Mouse (Mus musculus): ENCODE results near the gene Zcchc8. TPM values are rescaled to one million over a fixed set of nuclear protein-coding genes. Genes with fewer than 3 reads are reported as not detected.
"Not testable (repeated sequence)": the region's sequence is repeated elsewhere in the genome, so short reads cannot be mapped to it uniquely, and the experiment has no call there.

The Zcchc8 gene
- polyA plus RNA-seq, 1 experiment from 2014 or later: 70.3 TPM

- Histone ChIP-seq H3K4me1 (ENCODE audit: control insufficient read depth, insufficient read depth, low read length) (no peaks in the 10 kb centered on the region), H3K9ac (ENCODE audit: low read length) (no peak overlapping the region), H3K36me3 (ENCODE audit: control insufficient read depth, insufficient read depth, low read length) (peaks cover 79% of the 10 kb centered on the region), H3K4me2 (ENCODE audit: low read length) (no peak overlapping the region), H3K9me3 (replicated peaks; ENCODE audit: control insufficient read depth, low read length) (no peaks in the 10 kb centered on the region), H3K27me3 (replicated peaks; ENCODE audit: control insufficient read depth, insufficient read depth, low read length) (no peaks in the 10 kb centered on the region), H3K4me3 (ENCODE audit: low read depth, low read length) (no peak overlapping the region), H3K27ac (ENCODE audit: low read depth, low read length) (no peak overlapping the region)
- DNase-seq (ENCODE audit: low spot score) (no peak), ATAC-seq (no peak)
- WGBS: 99% methylated on average over 2 of the region's 2 CpGs
These were observed 10.1 kb upstream of the Zcchc8 start for GRCm38 (mm10) chr5:123730981-123731380.

- not testable (repeated sequence) for H3K4me3 ChIP-seq (ENCODE audit: low read depth, low read length); H3K9me3 ChIP-seq (replicated peaks; ENCODE audit: control insufficient read depth, low read length); ATAC-seq; H3K27me3 ChIP-seq (replicated peaks; ENCODE audit: control insufficient read depth, insufficient read depth, low read length); H3K9ac ChIP-seq (ENCODE audit: low read length); DNase-seq (ENCODE audit: low spot score); H3K4me2 ChIP-seq (ENCODE audit: low read length); H3K27ac ChIP-seq (ENCODE audit: low read depth, low read length)
- H3K4me1 ChIP-seq (ENCODE audit: control insufficient read depth, insufficient read depth, low read length): peaks cover 11% of the 10 kb centered on the region
- H3K36me3 ChIP-seq (ENCODE audit: control insufficient read depth, insufficient read depth, low read length): peaks cover 17% of the 10 kb centered on the region
- WGBS: 87% methylated on average over 7 of the region's 7 CpGs
These were observed 2.9 kb upstream of the Zcchc8 start for GRCm38 (mm10) chr5:123723816-123724215.

- no peak overlapping the region for H3K4me3 ChIP-seq (ENCODE audit: low read depth, low read length)
- DNase-seq (ENCODE audit: low spot score): no peak
- H3K4me2 ChIP-seq (ENCODE audit: low read length): no peak overlapping the region
- 92% methylated on average over 4 of the region's 4 CpGs for WGBS
- ATAC-seq: no peak
- no peaks in the 10 kb centered on the region for H3K27me3 ChIP-seq (replicated peaks; ENCODE audit: control insufficient read depth, insufficient read depth, low read length)
- no peak overlapping the region for H3K27ac ChIP-seq (ENCODE audit: low read depth, low read length)
- H3K4me1 ChIP-seq (ENCODE audit: control insufficient read depth, insufficient read depth, low read length): peaks cover 11% of the 10 kb centered on the region
- H3K36me3 ChIP-seq (ENCODE audit: control insufficient read depth, insufficient read depth, low read length): peaks cover 71% of the 10 kb centered on the region
- H3K9ac ChIP-seq (ENCODE audit: low read length): no peak overlapping the region
- H3K9me3 ChIP-seq (replicated peaks; ENCODE audit: control insufficient read depth, low read length): no peaks in the 10 kb centered on the region
These were observed 6.3 kb downstream of the Zcchc8 start for GRCm38 (mm10) chr5:123714622-123715021.

DNA sequence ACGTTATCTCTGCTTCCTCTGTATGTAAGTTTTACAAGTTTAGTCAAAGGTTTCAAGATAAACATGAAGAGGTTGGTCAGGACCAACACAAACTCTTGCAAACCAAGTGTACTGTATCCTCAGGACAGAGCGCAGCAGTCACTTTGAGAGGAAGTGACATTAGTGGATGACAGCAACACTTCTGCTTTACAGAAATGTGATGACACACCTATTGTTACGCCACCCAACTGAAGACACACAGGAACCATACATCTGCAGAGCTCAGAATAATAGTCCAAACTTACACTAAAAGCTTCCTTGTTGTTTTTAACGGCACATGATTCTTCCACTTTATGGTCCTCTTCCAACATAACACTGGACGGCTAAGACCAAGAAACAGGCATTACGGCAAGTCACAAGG is 7.1 kb downstream of the Zcchc8 start:
- Histone ChIP-seq H3K27me3 (replicated peaks; ENCODE audit: control insufficient read depth, insufficient read depth, low read length) (no peaks in the 10 kb centered on the region), H3K36me3 (ENCODE audit: control insufficient read depth, insufficient read depth, low read length) (peaks cover 79% of the 10 kb centered on the region), H3K4me2 (ENCODE audit: low read length) (no peak overlapping the region), H3K4me1 (ENCODE audit: control insufficient read depth, insufficient read depth, low read length) (peaks cover 3% of the 10 kb centered on the region), H3K9me3 (replicated peaks; ENCODE audit: control insufficient read depth, low read length) (no peaks in the 10 kb centered on the region), H3K9ac (ENCODE audit: low read length) (no peak overlapping the region), H3K27ac (ENCODE audit: low read depth, low read length) (no peak overlapping the region), H3K4me3 (ENCODE audit: low read depth, low read length) (no peak overlapping the region)
- 96% methylated on average over 6 of the region's 6 CpGs for WGBS
- DNase-seq (ENCODE audit: low spot score): no peak
- no peak for ATAC-seq

GRCm38 (mm10) chr5:123709571-123709970 is 11.3 kb downstream of the Zcchc8 start:
- DNase-seq (ENCODE audit: low spot score): no peak
- H3K27me3 ChIP-seq (replicated peaks; ENCODE audit: control insufficient read depth, insufficient read depth, low read length): no peaks in the 10 kb centered on the region
- no peak overlapping the region for H3K9ac ChIP-seq (ENCODE audit: low read length)
- H3K9me3 ChIP-seq (replicated peaks; ENCODE audit: control insufficient read depth, low read length): no peaks in the 10 kb centered on the region
- no peak overlapping the region for H3K4me3 ChIP-seq (ENCODE audit: low read depth, low read length)
- 90% methylated on average over 4 of the region's 4 CpGs for WGBS
- H3K27ac ChIP-seq (ENCODE audit: low read depth, low read length): no peak overlapping the region
- no peak overlapping the region for H3K4me2 ChIP-seq (ENCODE audit: low read length)
- ATAC-seq: no peak
- no peaks in the 10 kb centered on the region for H3K4me1 ChIP-seq (ENCODE audit: control insufficient read depth, insufficient read depth, low read length)
- H3K36me3 ChIP-seq (ENCODE audit: control insufficient read depth, insufficient read depth, low read length): peaks cover 96% of the 10 kb centered on the region

DNA sequence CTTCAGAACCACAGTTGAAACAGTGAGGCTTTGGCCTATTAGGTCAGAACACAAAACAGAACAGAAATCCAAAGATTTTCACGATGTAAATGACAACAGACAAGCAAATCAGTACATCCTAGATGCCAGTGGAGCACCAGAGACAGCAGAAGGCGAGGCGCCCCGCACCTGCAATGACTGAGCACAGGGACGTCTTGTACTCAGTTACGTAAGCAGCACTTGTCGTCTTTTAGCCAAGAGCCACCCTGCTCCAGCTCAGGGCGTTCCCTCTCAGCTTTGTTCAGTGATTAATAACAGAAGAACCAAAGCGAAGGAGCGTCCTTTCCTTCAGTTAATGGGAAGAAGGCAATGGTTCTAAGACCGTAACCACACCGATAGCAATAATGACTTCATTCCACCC is 12.3 kb downstream of the Zcchc8 start:
- Histone ChIP-seq H3K4me2 (ENCODE audit: low read length) (no peak overlapping the region), H3K4me3 (ENCODE audit: low read depth, low read length) (no peak overlapping the region), H3K27ac (ENCODE audit: low read depth, low read length) (no peak overlapping the region), H3K36me3 (ENCODE audit: control insufficient read depth, insufficient read depth, low read length) (peaks cover 96% of the 10 kb centered on the region), H3K4me1 (ENCODE audit: control insufficient read depth, insufficient read depth, low read length) (no peaks in the 10 kb centered on the region), H3K9ac (ENCODE audit: low read length) (no peak overlapping the region), H3K27me3 (replicated peaks; ENCODE audit: control insufficient read depth, insufficient read depth, low read length) (no peaks in the 10 kb centered on the region), H3K9me3 (replicated peaks; ENCODE audit: control insufficient read depth, low read length) (no peaks in the 10 kb centered on the region)
- 93% methylated on average over 12 of the region's 12 CpGs for WGBS
- DNase-seq (ENCODE audit: low spot score) (no peak), ATAC-seq (no peak)

GRCm38 (mm10) chr5:123700625-123701024 is 20.3 kb downstream of the Zcchc8 start:
- ATAC-seq (no peak), DNase-seq (ENCODE audit: low spot score) (peak; percentile 28)
- Histone ChIP-seq H3K27me3 (replicated peaks; ENCODE audit: control insufficient read depth, insufficient read depth, low read length) (no peaks in the 10 kb centered on the region), H3K9me3 (replicated peaks; ENCODE audit: control insufficient read depth, low read length) (no peaks in the 10 kb centered on the region), H3K36me3 (ENCODE audit: control insufficient read depth, insufficient read depth, low read length) (peaks cover 84% of the 10 kb centered on the region), H3K9ac (ENCODE audit: low read length) (no peak overlapping the region), H3K4me2 (ENCODE audit: low read length) (no peak overlapping the region), H3K4me1 (ENCODE audit: control insufficient read depth, insufficient read depth, low read length) (no peaks in the 10 kb centered on the region), H3K4me3 (ENCODE audit: low read depth, low read length) (no peak overlapping the region), H3K27ac (ENCODE audit: low read depth, low read length) (no peak overlapping the region)
- WGBS: 80% methylated on average over 11 of the region's 11 CpGs

- WGBS: 28% methylated on average over 3 of the region's 3 CpGs
- ATAC-seq: peak; percentile 34; the same call in 1 of the 2 replicates
- H3K36me3 ChIP-seq (ENCODE audit: control insufficient read depth, insufficient read depth, low read length): peaks cover 70% of the 10 kb centered on the region
These were observed 21.7 kb downstream of the Zcchc8 start for GRCm38 (mm10) chr5:123699198-123699597.

DNA sequence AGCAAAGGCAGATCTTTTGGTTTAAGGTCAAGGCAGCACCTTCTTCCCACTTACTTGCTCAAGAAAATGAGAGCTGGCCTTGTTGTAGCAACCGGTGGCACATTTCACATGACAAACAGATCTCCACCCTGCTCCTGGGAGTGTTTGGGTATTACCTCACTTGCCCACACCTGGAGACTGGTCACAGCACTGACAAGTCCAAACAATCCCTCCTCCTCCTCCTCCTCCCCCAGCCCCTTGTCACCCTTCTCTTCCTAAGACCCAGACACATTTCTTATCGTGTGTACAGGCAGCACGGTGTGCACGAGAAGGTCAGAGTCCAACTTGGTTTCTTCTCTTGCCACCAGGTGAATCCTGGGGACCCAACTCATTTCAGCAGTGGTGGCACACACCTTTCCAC is 23.9 kb downstream of the Zcchc8 start:
- WGBS: 88% methylated on average over 4 of the region's 4 CpGs
- H3K27me3 ChIP-seq (replicated peaks; ENCODE audit: control insufficient read depth, insufficient read depth, low read length): no peaks in the 10 kb centered on the region
- no peak overlapping the region for H3K4me2 ChIP-seq (ENCODE audit: low read length)
- DNase-seq (ENCODE audit: low spot score) (no peak), ATAC-seq (no peak)
- H3K27ac ChIP-seq (ENCODE audit: low read depth, low read length): no peak overlapping the region
- no peak overlapping the region for H3K4me3 ChIP-seq (ENCODE audit: low read depth, low read length)
- H3K9ac ChIP-seq (ENCODE audit: low read length): no peak overlapping the region
- no peaks in the 10 kb centered on the region for H3K9me3 ChIP-seq (replicated peaks; ENCODE audit: control insufficient read depth, low read length)
- H3K36me3 ChIP-seq (ENCODE audit: control insufficient read depth, insufficient read depth, low read length): peaks cover 48% of the 10 kb centered on the region
- H3K4me1 ChIP-seq (ENCODE audit: control insufficient read depth, insufficient read depth, low read length): no peaks in the 10 kb centered on the region

More at GRCm38 (mm10) chr5:123699198-123699597, 21.7 kb downstream of the Zcchc8 start:
- no peaks in the 10 kb centered on the region for H3K27me3 ChIP-seq (replicated peaks; ENCODE audit: control insufficient read depth, insufficient read depth, low read length)
- H3K4me1 ChIP-seq (ENCODE audit: control insufficient read depth, insufficient read depth, low read length): no peaks in the 10 kb centered on the region
- H3K4me3 ChIP-seq (ENCODE audit: low read depth, low read length): no peak overlapping the region
- H3K27ac ChIP-seq (ENCODE audit: low read depth, low read length): no peak overlapping the region
- H3K9me3 ChIP-seq (replicated peaks; ENCODE audit: control insufficient read depth, low read length): no peaks in the 10 kb centered on the region
- H3K9ac ChIP-seq (ENCODE audit: low read length): no peak overlapping the region
- peak; percentile 86 for DNase-seq (ENCODE audit: low spot score)
- no peak overlapping the region for H3K4me2 ChIP-seq (ENCODE audit: low read length)
